Mouse (Mus musculus) brain, embryonic 18.5 days (tissue): ENCODE results near the gene Map1b.

Source experiments
- DNase-seq: peaks from one replicate; pipeline ENCODE4 v3.0.0-alpha.2; 2012; ENCODE audit warnings: low read depth, low spot score

Gene Map1b

DNA sequence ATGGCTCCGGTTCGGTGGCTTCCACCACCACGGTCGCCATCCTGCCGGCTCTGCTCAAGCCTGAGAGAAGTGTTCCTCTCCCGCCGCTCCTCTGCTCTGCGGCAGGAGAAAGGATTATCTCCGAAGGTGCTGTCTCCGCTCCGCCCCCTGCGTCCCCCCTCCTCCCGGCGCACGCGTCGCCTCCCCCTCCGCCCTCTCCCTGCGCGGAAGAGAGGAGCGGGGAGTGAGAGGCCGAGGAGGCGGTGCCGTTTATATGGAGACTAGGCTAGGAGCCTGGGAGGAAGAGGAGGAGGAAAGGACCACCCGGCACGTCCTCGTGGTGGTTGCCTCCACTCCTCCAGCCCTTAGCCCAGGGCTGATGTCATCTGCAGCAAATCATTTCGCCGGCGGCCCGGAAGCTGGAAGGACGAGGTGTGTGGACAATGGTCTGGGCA is at the start of gene Map1b:
Gene Map1b (minus strand): TSS at position 93 of the 434 bp plus-strand sequence.
- peak; percentile 85 for DNase-seq

DNA sequence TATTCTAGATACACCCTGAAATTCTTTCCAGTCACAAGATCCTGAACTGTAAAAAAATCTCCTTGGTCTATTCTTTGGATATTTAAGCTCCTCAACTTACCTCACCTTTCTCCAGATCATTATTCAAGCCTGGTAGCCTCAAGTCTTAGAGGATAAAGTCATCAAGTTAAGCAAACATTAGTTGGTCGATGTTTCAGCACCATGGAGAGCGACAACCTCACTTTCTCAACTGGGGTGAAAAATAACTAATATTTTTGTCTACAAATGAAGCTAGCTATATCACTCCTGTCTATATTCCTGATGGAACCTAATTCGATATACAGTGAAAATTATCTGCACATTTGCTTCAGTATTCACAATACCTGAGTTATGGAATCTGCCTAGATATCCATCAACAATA is 48.0 kb upstream of the Map1b start:
- DNase-seq = no peak

DNA sequence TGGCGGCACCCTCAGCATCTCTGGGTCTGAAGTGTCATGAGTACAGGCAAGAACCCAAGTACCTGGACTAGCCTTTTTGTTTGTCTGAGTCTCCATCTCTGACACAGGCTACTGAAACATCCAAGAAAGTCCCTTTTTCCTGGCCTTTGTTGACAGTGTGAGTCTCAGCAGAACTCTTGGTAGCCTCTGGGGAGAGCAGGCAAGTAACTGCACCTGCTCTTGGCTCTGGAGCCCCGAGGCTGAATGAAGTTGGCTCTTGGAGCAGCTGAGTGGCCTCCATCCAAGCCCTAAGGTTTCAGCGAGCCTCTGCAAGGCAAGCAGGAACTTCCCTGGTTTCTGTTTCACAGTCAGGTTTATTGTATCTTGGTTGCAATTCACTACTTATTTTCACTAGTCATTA is 46.7 kb upstream of the Map1b start:
- no peak for DNase-seq

DNA sequence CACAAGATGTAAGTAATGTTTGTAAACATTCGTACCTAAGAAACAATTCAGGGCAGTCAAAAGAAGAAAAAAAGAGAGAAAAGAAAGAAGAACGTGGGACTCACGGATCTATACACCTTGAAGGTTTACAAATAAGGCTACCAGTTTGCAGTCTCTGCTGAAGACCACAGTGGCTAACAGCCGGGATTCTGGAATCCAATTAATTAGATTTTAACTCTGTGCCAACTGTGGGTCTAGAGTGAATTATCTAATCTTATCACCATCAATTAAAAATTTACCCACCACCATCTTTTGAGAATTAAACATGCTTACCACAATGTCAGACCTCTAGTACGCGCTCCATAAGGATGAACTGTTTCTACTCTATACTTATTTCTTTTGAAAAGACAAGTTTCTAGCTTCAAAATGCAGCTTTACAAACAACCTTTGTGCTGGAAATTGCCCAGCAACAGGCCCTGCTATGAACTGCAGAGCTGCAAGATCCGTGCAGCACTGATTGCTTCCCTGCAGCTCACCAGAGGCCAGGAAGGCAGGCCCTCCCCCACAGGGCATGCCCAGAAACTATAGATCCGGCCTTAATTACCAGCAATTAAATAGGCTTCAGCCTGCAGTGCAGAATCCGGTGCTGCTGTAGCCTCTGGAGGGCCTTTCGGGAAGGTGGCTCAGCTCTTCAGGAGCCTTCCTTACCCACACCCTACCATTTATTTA is 45.7 kb upstream of the Map1b start:
- no peak for DNase-seq

DNA sequence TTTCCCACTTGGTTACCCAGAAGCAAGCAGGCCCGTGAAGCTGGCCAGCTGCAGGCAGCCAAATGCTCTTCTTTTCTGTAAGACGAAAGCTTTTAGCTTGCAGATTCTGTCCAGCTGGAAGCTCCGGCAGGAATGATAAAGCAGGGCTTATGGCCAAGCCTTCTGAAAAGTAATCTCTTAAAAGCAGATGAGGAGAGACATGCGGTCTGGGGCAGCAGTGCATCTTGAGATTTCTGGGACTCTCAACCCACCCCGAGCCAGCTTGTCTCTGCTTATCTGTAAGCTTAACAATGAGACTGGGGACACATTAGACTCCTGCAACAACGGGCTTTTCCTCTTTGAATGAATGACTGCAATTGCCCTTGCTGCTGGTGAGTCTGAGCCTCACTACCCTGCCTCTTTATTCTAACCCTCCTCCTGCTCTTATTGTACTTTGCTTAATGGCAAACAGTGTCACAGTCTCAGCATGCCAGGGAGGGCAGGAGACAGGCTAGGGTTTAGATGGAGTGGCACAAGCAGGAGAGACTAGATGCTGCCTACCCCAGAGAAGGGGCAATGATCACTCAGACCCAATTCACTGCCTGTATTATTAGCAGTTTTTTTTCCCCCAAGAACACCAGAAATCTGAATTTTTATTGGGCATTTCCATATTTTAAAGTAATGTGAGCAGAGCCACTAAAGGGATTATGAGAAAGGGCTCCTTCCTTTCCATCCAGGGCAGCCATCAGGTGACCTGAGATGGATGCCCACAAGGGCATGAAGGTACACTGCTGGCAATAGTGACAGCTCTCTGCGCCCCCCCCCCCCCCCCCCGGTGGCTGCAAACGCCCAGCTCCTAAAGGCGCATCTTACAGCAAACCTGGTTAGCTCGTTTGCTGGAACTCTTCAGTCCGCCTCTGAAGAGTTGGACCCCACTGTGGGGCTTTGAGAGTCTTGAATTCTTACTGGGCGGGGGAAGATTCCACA is 44.6 kb upstream of the Map1b start:
- DNase-seq = no peak

DNA sequence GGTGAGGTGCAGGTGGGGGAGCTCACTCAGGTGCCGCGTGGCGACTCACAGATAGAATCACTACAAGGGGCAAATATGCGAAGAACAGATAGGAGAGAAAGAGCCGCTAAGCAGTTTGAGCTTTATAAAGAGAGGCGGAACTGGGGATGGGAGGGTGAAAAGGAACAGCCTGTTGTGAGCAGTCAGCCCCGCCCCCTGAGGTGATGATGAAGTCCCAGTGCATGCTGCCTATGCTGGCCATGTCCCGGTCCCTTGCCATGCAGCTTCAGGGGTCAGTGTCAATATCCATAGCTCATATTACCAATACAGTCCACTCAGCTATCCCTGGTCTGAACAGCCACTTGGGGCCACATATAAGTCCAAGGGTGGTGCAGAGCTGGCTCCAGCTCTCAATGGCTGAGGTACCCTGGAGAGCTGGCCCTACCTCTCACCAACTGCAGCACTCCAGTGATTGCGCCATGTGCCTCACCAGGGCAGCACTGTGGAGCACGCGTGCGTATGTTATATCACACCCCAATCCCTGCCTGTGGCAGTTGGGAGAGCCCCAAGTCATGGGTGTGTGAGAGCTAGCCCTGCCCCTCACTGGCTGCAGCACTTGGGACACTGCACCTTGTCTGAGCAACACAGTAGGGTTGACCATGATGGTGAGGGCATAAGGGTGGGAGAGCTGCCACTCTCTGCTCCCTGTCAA is 42.0 kb upstream of the Map1b start:
- no peak for DNase-seq

DNA sequence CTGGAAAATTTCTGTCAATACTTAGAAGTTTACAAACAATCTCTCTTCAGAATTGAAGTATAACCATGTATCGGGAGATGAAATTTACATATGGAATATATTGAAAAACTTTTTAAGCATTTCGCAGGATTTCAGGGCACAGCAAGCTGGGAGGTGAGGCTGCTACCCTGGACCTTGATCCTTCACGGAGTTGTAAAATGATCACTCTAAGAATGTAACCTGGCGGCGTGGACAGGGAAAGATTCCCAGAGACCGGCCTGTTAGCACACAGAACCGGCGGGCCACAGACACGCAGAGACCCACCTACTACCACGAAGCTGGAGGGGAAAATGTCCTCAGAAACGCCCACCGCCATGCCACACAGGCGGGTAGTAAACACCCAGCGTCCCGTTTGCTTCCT is 41.5 kb upstream of the Map1b start:
- no peak for DNase-seq

DNA sequence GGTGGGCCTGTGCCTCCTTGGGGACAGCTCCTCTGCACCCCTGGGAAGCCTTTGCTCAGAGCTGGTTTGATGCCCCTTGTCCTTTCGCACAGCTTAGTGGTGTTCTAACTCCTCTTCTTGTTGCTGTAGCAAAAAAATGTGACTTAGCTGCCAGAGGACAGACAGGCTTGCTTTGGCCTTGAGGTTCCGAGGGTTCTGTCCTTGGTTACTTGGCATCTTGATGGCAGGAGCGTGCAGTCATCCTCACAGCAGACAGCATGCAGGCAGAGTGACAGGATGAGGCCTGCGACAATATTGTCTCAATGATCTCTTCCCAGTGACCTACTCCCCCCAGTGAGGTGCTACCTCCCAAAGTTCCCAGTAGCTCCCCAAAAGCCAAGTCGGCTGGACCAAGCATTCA is 41.0 kb upstream of the Map1b start:
- DNase-seq = no peak

DNA sequence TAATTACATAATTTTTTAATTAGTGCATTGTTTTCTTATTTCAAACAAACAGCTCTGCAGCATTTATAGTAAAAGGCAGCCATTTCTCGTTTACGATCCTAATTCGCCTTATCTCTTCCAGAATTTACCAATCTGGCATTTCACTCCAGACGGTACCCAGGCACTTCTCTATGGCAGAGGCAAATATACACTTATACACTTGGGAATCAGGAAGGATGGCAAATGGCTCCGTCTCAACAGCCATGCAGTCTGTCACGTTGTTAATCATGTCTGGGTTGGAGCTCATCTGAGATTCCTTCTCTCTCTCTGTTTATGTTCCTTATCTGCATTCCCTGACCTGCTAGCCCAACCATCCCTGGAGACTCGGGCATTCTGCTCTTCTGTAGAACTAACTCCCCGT is 38.6 kb upstream of the Map1b start:
- no peak for DNase-seq

DNA sequence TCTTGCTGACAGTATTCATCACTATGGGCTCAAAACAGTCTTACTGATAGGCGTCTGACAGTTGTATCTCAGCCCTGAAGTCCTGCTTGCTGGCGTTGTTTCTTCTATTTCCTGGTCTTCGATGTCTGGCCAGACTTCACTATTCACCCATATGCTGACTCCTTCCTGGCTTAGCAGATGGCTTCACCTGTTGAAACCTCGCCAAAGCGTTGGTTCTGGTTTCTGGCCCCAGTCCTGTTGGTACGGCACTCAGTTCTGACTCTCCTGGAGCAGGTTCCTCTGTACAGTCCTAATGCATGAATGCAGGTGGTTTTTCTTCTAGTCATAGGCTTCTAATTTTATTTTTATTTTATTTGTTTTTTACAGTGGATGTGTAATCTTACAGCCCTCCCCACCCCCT is 38.1 kb upstream of the Map1b start:
- DNase-seq = no peak

DNA sequence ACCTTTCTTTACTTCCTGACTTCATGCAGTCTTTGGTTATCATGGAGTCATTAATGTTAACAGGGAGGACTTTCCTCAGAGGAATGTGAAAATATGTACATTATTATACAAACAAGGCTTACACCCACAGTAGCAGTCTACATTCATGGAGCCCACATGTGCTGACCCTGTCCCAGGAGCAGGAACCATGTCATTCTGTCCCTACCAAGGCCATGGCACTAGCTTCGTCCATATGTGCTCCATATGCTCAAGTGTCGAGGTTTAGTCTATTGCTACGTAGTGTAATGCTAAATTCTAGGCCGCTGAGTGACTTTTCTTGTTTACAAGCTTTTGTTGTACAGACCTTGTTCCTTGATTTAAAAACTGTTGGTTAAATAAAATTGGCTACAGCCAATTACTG is 36.0 kb upstream of the Map1b start:
- DNase-seq = no peak

DNA sequence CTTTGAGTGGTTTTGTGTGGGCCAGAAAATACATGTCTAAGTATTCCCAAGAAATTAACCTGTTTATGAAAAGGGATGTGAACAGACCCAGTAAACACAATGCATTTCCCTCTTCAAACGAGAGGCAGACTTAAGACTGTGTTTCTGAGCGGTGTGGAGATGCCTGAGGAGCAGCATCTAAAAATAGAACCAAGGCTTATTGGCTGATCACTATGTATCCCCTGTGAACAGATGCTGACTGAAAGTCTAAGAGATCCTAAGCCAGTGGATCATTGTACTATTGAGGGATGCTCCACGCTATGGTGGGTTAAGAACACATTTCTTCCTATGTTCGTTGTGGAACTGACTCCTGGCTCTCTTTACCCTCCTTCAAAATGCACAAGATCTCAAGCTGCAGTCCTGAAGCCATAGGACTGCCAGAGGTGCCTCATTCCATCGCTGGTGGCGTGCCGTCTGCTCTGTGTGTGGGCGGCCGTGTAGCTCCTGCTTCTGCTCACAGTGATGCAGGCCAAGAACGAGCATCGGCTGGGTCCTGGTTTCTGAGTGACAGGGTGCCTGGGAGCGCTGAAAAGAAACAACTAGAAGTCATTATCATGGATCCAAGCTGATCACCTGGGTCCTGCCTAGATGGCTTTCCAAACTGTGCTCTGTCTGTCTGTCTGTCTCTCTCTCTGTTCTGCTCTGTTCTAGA is 34.5 kb upstream of the Map1b start:
- no peak for DNase-seq

DNA sequence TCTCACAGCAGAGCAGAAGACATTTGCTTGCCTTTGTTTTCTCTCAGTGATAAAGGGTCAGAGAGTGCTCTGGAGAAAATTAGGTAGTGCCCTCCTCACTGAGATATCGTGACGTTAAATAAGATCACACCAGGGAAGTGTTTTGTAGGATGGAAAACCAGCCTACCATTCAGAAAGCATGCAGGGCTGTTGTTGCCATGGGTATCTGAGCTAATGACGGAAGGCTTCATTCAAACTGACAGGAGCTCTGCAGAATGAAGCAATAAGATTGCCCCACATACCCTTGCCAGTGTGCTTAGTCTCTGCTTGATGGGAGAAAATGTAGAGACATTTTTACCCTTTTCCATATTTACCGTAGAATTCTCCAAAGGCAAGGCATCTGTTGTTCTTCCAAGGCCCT is 33.7 kb upstream of the Map1b start:
- DNase-seq = no peak

DNA sequence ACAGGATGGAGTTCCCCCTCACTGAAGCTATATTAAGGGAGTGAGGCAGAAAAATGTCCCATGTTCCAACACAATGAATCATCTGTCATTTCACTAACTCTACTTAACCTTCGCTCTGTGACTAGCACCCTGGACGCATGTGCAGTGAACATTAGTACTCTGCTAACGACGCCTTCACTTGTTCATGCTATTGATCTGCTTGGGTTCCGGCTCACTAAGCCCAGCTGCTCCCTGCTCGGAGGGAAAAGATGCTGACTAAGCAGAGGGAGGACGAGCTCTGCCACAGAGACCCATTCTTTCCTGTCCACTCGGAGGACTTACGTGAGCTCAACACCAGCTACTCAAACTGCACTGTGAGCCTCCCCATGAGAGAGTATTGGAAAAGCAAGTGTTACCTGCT is 33.2 kb upstream of the Map1b start:
- DNase-seq = no peak

DNA sequence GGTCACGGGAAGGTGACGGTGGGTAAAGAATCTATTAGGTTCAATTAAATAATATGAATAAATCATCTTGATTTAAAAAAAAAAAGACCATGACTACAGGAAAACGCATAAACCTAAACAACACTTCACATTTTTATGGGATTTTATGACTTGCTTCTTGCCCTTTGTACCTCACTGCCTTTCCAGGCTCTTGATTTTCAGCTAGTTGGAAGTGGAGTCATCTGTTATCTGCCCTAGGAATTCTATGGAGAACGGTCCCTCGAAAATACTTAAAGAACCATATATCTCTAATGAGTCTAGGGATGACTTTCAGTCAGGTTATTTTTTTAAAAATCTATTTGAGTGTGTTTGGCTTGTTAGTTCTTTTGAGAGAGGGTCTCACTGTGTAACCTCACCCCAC is 30.5 kb upstream of the Map1b start:
- no peak for DNase-seq

DNA sequence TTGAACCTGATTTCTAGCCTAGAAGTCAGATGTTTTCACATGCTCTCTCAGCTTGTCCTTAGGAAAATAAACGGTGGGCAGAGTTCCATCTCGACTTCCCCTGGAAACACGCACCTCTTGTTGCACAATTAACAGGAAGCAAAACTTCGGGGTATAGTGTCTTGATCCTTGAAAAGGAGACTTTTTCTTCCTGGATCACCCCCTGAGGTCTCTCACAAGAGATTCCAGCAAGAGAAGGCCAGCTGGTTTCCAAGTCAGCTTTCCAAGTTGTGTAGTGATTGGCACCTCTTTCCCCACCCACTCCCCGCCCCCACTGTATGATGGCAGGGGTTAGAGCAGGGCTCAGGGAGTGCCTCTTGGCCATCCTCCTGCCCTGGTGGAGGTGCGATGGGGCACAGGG is 28.9 kb upstream of the Map1b start:
- no peak for DNase-seq

DNA sequence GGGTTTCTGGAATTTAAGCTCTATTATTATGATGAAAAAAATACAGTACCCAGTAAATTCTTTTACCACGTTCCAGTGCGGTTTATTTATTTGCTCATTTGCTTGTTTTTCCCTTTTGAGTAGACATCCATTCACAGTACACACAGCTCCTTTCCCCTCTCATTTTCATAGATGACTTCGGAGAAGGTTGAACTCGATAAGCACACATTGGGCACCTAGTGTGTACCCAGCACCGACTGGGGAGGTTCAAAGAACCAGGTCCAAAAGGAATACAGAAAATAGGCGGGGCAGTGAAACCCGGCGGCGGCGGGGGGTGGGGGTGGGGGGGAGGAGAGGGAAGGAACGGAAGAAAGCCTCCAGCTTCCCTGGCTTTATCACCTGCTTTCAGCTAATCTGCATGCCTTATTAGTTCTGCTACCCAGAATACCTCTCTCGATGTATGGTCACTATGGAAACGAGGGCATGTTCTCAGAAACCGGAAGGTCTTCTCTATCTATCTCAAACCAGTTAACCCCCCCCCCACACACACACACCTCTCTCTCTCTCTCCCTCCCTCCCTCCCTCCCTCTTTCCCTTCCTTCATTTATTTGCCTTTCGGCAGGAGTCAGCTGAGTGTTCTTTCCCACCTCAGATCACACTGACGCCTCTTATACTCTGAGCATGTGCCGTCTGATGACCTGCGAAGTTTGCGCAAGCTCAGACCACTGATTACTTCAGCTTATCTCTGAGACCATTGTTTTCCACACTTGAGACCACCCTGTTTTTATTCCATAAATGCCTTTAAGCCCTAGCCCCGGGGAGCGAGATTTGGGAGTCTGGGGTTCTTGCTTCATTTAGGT is 25.3 kb upstream of the Map1b start:
- no peak for DNase-seq

DNA sequence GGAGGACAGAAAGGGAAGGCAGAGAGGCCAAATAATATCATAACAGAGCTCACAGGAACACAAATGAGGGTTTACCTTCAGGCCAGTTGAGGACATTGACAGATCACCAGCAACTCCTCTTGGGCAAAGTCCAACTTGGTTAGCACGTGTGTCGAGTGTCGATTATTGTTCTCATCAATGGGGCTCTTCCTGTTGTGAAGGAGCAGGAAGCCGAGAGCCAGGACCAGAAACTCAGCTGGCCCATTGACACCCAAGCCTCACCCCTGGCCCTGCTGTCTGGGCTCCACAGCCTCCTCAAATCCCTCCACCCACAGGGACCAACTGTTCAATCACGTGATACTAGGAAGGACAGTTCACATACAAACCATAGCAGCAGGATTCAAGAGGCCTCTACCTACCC is 22.9 kb upstream of the Map1b start:
- no peak for DNase-seq

DNA sequence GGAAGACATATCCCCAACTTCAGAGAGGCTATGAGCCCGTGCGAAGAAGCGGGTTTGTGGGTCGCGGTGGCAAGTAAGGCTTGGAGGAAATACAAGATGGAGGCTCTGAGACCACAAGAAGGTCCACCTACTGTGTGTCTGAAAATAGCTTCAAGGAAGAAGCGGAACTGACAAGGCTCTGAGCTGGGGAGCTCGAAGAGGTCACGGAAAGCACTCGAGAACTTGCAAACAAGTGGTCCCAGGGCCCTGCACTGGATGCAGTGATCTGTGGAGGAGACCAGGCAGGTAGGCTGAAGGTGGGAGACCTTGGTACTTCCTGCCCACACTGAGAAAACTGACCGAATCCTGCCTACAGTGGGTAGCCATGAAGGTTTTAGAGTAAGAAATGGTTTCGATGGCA is 22.5 kb upstream of the Map1b start:
- DNase-seq = no peak

DNA sequence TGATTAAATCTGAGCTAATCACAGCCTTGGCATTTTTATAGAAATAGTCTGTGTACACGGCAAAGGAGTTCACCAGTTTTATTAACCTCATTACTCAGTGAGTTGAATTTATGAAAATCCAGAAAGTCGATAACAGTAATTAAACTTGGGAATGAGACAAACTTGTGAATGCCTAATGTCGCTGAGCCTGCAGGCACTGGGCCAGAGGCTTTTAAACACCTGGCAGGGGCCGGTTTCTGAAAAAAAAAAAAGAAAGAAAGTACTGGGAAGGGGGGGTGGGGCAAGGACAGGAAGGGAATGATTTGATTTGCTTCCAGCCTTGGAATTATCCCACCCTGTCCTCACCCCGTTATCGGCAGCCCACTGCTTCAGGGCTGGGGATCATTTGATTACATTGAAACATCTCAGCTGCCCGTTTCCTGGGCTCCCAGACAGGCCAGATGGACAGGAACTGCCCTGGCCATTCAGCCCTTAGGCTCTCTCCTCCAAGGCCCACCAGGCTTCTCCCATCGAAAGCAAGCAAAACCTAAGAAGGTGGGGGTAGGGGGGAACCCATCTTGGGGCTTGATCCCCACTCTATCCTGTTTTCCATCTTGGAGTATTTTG is 21.7 kb upstream of the Map1b start:
- DNase-seq = no peak
